Mouse (Mus musculus): ENCODE measurements at regions not wholly inside any gene's neighbourhood (a gene's known extent, or its start where the extent isn't known, plus 50 kb on each side); places are given as distances from the start of the nearest gene placed in this dataset.

DNA sequence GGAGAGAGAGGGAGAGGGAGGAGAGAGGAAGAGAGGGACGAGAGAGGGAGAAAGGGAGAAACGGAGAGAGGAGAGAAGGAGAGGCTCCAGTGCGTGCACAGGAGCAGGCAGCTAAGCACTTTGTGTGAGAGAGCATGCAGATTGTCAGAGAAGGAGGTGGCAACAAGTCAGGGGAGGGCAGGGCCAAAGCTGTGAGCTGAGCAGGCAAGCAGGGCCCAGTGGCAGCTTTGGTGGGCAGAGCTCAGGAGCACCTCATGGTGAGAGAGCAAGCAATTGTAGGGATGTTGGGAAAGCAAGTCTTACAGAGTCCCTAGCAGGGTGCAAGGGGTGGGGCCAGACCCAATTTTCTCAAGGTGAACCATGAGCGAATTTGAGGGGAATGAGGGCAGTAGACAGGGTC lies 234.3 kb upstream of the Hey2 start:
- Histone ChIP-seq H3K9ac (no peak overlapping the region), H3K27ac (no peak overlapping the region), H3K4me3 (no peak overlapping the region), H3K9me3 (no peaks in the 10 kb centered on the region), H3K36me3 (no peaks in the 10 kb centered on the region), H3K4me1 (0 out of 2 replicates have a peak, but pooled peaks cover 4% of the 10 kb centered on the region), H3K27me3 (no peaks in the 10 kb centered on the region), H3K4me2 (0 out of 2 replicates have a peak overlapping the region, but pooled peaks have one; percentile 9)
- no peak for ATAC-seq (ENCODE audit: insufficient number of reproducible peaks, insufficient read depth, low FRiP score, low TSS enrichment, low read depth)
- WGBS: 38% methylated on average over 4 of the region's 4 CpGs

- WGBS: 68% methylated on average over 8 of the region's 8 CpGs
- no peak overlapping the region for H3K4me3 ChIP-seq
- no peaks in the 10 kb centered on the region for H3K27me3 ChIP-seq
- ATAC-seq (ENCODE audit: insufficient number of reproducible peaks, insufficient read depth, low FRiP score, low TSS enrichment, low read depth): no peak
- H3K4me2 ChIP-seq: 0 out of 2 replicates have a peak overlapping the region, but pooled peaks have one; percentile 9
- no peaks in the 10 kb centered on the region for H3K36me3 ChIP-seq
- H3K27ac ChIP-seq: no peak overlapping the region
- H3K9ac ChIP-seq: no peak overlapping the region
- 0 out of 2 replicates have a peak, but pooled peaks cover 4% of the 10 kb centered on the region for H3K4me1 ChIP-seq
- H3K9me3 ChIP-seq: no peaks in the 10 kb centered on the region
These were observed 233.8 kb upstream of the Hey2 start for GRCm38 (mm10) chr10:31076415-31076814.

DNA sequence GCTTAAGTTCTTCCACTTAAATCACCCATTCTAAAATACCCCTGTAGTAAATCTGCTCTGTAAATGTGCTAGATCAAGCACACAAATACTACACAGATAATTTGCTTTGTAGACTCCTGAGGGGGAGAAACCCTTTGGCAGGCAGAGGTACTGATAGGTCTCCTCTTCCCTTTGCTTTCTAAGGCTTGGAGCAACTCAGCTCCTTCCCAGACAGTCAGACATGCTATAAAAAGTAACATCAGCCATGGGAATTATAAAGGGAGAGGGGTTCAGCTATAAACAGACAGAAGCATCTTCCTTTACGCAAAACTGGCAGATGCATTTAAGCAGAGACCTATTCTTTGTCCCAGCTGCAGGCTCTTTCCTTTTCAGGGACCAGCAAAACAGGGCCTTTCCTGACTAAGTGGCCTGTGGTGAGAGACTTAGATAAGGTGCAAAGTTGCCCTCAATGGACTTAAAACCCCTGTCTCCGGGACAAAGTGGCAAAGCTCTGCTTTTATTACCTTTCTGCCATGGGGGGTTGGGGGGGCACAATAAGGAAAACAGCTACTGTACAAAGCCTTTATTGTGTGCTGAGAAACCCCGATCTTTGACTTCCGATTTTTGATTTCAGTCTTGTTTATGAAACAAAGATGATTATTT lies 231.5 kb upstream of the Hey2 start:
- Histone ChIP-seq H3K9ac (no peak overlapping the region), H3K27me3 (no peaks in the 10 kb centered on the region), H3K9me3 (no peaks in the 10 kb centered on the region), H3K4me1 (0 out of 2 replicates have a peak, but pooled peaks cover 4% of the 10 kb centered on the region), H3K4me2 (no peak overlapping the region), H3K27ac (no peak overlapping the region), H3K36me3 (no peaks in the 10 kb centered on the region), H3K4me3 (no peak overlapping the region)
- 66% methylated on average over 4 of the region's 4 CpGs for WGBS
- ATAC-seq (ENCODE audit: insufficient number of reproducible peaks, insufficient read depth, low FRiP score, low TSS enrichment, low read depth): no peak

DNA sequence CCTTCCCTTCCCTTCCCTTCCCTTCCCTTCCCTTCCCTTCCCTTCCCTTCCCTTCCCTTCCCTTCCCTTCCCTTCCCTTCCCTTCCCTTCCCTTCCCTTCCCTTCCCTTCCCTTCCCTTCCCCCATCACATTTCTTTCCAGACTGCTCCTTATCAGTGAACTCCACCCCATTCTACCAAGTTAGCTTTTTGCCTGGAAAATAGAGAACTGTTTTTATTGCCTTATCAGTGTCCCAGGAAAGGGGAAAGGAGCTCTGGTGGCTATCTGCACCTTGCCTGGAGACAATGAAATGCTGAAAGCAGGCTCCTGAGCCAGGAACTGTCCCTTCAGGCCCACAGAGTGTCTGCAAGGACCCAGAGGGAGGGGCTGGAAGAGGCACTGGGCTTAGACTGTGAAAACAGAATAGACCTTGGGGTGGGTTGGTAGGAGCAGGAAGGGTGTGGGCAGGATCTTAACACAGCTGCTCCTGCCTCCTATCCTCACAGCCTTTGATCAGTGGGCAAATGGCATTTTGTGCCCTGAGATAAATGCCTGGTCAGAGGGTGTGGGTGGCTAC lies 226.1 kb upstream of the Hey2 start:
- no peaks in the 10 kb centered on the region for H3K4me1 ChIP-seq
- no peak overlapping the region for H3K4me3 ChIP-seq
- H3K27me3 ChIP-seq: no peaks in the 10 kb centered on the region
- ATAC-seq (ENCODE audit: insufficient number of reproducible peaks, insufficient read depth, low FRiP score, low TSS enrichment, low read depth): no peak
- H3K9me3 ChIP-seq: no peaks in the 10 kb centered on the region
- no peak overlapping the region for H3K27ac ChIP-seq
- H3K36me3 ChIP-seq: no peaks in the 10 kb centered on the region
- H3K4me2 ChIP-seq: no peak overlapping the region
- no peak overlapping the region for H3K9ac ChIP-seq

DNA sequence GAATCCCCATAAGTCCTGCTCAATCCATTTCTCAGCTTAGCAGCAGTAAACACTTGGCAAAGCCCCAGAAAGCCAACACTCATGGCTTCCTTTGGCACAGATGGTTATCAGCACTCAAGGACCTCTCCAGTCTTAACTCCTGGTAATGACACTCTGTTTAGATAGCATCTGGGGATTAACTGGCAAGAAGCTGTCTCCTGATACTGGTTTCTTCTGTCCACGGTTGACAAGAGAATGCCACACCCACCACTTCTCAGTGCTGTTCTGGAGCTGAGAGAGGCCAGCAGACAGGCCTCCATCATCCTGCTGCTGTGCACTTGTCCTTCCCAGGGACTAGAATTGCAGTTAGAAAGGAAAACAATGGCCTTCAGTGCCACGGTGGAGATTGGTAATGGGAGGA lies 220.1 kb upstream of the Hey2 start:
- no peak overlapping the region for H3K27ac ChIP-seq
- H3K4me1 ChIP-seq: no peaks in the 10 kb centered on the region
- no peak for ATAC-seq (ENCODE audit: insufficient number of reproducible peaks, insufficient read depth, low FRiP score, low TSS enrichment, low read depth)
- no peaks in the 10 kb centered on the region for H3K27me3 ChIP-seq
- H3K36me3 ChIP-seq: no peaks in the 10 kb centered on the region
- no peak overlapping the region for H3K9ac ChIP-seq
- WGBS: 25% methylated on average over 2 of the region's 2 CpGs
- no peaks in the 10 kb centered on the region for H3K9me3 ChIP-seq
- H3K4me3 ChIP-seq: no peak overlapping the region
- no peak overlapping the region for H3K4me2 ChIP-seq

GRCm38 (mm10) chr10:31053260-31053659 lies 210.7 kb upstream of the Hey2 start:
- 89% methylated on average over 8 of the region's 8 CpGs for WGBS
- Histone ChIP-seq H3K4me3 (no peak overlapping the region), H3K4me2 (no peak overlapping the region), H3K27me3 (no peaks in the 10 kb centered on the region), H3K36me3 (no peaks in the 10 kb centered on the region), H3K27ac (no peak overlapping the region), H3K9ac (no peak overlapping the region), H3K9me3 (no peaks in the 10 kb centered on the region), H3K4me1 (no peaks in the 10 kb centered on the region)
- no peak for ATAC-seq (ENCODE audit: insufficient number of reproducible peaks, insufficient read depth, low FRiP score, low TSS enrichment, low read depth)

GRCm38 (mm10) chr10:31051222-31051621 lies 208.6 kb upstream of the Hey2 start:
- Histone ChIP-seq H3K36me3 (no peaks in the 10 kb centered on the region), H3K27ac (no peak overlapping the region), H3K9ac (no peak overlapping the region), H3K4me1 (no peaks in the 10 kb centered on the region), H3K4me2 (no peak overlapping the region), H3K27me3 (no peaks in the 10 kb centered on the region), H3K9me3 (no peaks in the 10 kb centered on the region), H3K4me3 (no peak overlapping the region)
- no peak for ATAC-seq (ENCODE audit: insufficient number of reproducible peaks, insufficient read depth, low FRiP score, low TSS enrichment, low read depth)
- WGBS: 78% methylated on average over 1 of the region's 1 CpGs

DNA sequence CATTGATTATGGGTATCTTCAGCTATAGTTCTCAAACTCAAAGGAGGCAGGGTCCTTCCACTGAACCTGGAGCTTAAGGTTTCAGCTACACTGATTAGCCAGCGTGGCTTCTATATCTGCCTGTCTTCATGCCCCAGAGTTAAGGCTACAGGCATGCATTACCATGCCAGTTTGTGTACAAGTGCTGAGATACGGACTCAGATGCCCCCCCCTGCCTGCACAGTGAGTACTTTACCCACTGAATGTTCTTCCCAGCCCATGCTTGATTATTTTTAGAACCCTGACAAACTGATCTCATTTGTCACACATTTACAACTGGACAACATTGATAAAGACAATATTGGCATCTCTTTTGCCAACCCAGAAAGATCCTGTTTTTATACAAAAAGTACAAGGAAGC lies 206.8 kb upstream of the Hey2 start:
- ATAC-seq (ENCODE audit: insufficient number of reproducible peaks, insufficient read depth, low FRiP score, low TSS enrichment, low read depth): no peak
- no peaks in the 10 kb centered on the region for H3K27me3 ChIP-seq
- no peak overlapping the region for H3K9ac ChIP-seq
- H3K4me1 ChIP-seq: no peaks in the 10 kb centered on the region
- H3K27ac ChIP-seq: no peak overlapping the region
- no peaks in the 10 kb centered on the region for H3K9me3 ChIP-seq
- WGBS: 89% methylated on average over 2 of the region's 2 CpGs
- H3K4me3 ChIP-seq: no peak overlapping the region
- H3K36me3 ChIP-seq: no peaks in the 10 kb centered on the region
- no peak overlapping the region for H3K4me2 ChIP-seq

GRCm38 (mm10) chr10:31035611-31036010 lies 193.0 kb upstream of the Hey2 start:
- Histone ChIP-seq H3K27me3 (no peaks in the 10 kb centered on the region), H3K9ac (no peak overlapping the region), H3K4me2 (no peak overlapping the region), H3K36me3 (no peaks in the 10 kb centered on the region), H3K27ac (no peak overlapping the region), H3K4me1 (no peaks in the 10 kb centered on the region), H3K9me3 (no peaks in the 10 kb centered on the region), H3K4me3 (no peak overlapping the region)
- no peak for ATAC-seq (ENCODE audit: insufficient number of reproducible peaks, insufficient read depth, low FRiP score, low TSS enrichment, low read depth)
- WGBS: 75% methylated on average over 4 of the region's 4 CpGs

DNA sequence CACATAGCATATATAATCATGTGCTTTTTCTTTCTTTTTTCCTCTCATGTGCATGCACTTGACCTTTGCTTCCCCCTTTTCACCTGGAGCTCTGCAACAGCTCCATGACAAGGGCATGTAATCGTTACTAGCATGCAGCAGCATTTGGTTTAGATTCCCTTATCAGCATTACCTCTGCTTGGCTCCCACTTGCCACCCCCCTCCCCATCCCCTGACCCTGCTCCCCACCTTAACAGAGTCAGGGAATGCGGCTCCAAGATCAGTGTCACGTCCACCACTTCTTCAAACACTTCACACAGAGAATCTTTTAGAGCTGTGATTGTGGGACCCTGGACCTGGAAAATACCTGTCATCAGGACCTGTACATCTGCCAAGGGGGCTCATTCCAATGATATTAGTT lies 192.2 kb upstream of the Hey2 start:
- Histone ChIP-seq H3K4me3 (no peak overlapping the region), H3K27ac (no peak overlapping the region), H3K9ac (no peak overlapping the region), H3K9me3 (no peaks in the 10 kb centered on the region), H3K27me3 (no peaks in the 10 kb centered on the region), H3K4me1 (no peaks in the 10 kb centered on the region), H3K36me3 (no peaks in the 10 kb centered on the region), H3K4me2 (no peak overlapping the region)
- no peak for ATAC-seq (ENCODE audit: insufficient number of reproducible peaks, insufficient read depth, low FRiP score, low TSS enrichment, low read depth)
- 37% methylated on average over 3 of the region's 3 CpGs for WGBS

- Histone ChIP-seq H3K27ac (no peak overlapping the region), H3K27me3 (no peaks in the 10 kb centered on the region), H3K4me3 (no peak overlapping the region), H3K36me3 (no peaks in the 10 kb centered on the region), H3K4me1 (no peaks in the 10 kb centered on the region), H3K4me2 (no peak overlapping the region), H3K9me3 (no peaks in the 10 kb centered on the region), H3K9ac (no peak overlapping the region)
- WGBS: 51% methylated on average over 2 of the region's 2 CpGs
- no peak for ATAC-seq (ENCODE audit: insufficient number of reproducible peaks, insufficient read depth, low FRiP score, low TSS enrichment, low read depth)
These were observed 188.1 kb upstream of the Hey2 start for GRCm38 (mm10) chr10:31030676-31031075.

- Histone ChIP-seq H3K4me3 (no peak overlapping the region), H3K4me1 (0 out of 2 replicates have a peak, but pooled peaks cover 3% of the 10 kb centered on the region), H3K9me3 (no peaks in the 10 kb centered on the region), H3K36me3 (no peaks in the 10 kb centered on the region), H3K27ac (no peak overlapping the region), H3K4me2 (no peak overlapping the region), H3K27me3 (no peaks in the 10 kb centered on the region), H3K9ac (no peak overlapping the region)
- ATAC-seq (ENCODE audit: insufficient number of reproducible peaks, insufficient read depth, low FRiP score, low TSS enrichment, low read depth): no peak
- WGBS: 40% methylated on average over 1 of the region's 1 CpGs
These were observed 183.8 kb upstream of the Hey2 start for GRCm38 (mm10) chr10:31026440-31026839.

All from embryonic facial prominence, embryonic 13.5 days (tissue).